Mouse (Mus musculus): ENCODE results near the gene Cspg4.

DNA sequence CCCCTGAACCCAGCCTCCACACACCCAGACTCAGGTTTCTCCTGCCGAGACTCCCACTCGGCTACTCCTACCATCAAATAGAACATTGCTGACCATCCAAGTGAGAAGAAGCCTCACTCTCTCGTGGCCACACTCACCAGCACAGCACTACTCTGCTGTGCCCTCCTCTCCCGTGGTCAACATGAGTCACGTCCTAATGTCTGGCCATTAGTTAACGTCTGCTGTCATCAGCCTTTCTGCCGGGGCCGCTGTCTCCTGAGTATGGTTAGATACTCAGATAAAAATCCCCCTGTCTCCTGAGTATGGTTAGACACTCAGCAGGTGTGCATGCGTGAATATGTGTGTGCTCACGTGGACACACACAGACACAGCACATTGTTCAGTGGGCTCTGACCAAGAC lies 5.9 kb downstream of the Cspg4 start:
- no peak for TF ChIP-seq CTCF (IDR thresholded peaks at IDR 0.05)
- no peak for TF ChIP-seq EP300 (IDR thresholded peaks at IDR 0.05)

All from lung, postnatal 0 days (tissue).